ENCODE assay signal across 13 mouse cellular contexts in genomic region chr17:31727230-31727629, GRCm38 (mm10). TPM values are rescaled to one million over a fixed set of nuclear protein-coding genes. Genes with fewer than 3 reads are reported as not detected.
DNase-seq lines count a peak whose midpoint lies in the region; ATAC-seq and TF ChIP-seq lines count a peak whose summit lies in the region.
"Had no signal": no experiment of that assay in that cellular context is flagged by ENCODE, and none has a peak within 500 bp of the region (broad histone marks: within the 10 kb centered on the region; RNA-seq: fewer than 3 reads in every experiment).

No protein-coding gene starts in this region.

- no peaks in the 10 kb centered on the region for H3K9me3 ChIP-seq in heart, embryonic 13.5 days
- H3K9me3 ChIP-seq in liver, embryonic 12.5 days (replicated peaks), result no peaks in the 10 kb centered on the region

- peak overlapping the region; percentile 54 for H3K9ac ChIP-seq in heart, embryonic 13.5 days
- no peak overlapping the region for H3K9ac ChIP-seq in liver, embryonic 12.5 days

- TF ChIP-seq POLR2A in kidney, adult 2 months (IDR thresholded peaks at IDR 0.05; ENCODE audit: low read depth, low read length), result no peak

- no peak overlapping the region for H3K27ac ChIP-seq in kidney, adult 2 months (ENCODE audit: insufficient read depth, low read depth, low read length)
- no peak overlapping the region; the same call in 1 of the 2 replicates for H3K27ac ChIP-seq in heart, embryonic 13.5 days (replicated peaks)
- no peak overlapping the region for H3K27ac ChIP-seq in liver, embryonic 12.5 days
- H3K27ac ChIP-seq: macrophage had no signal

- peaks cover 18% of the 10 kb centered on the region for H3K4me1 ChIP-seq in kidney, adult 2 months (ENCODE audit: control insufficient read depth, insufficient read depth, low read length)
- peaks cover 74% of the 10 kb centered on the region for H3K4me1 ChIP-seq in heart, embryonic 13.5 days
- H3K4me1 ChIP-seq in liver, embryonic 12.5 days, result no peaks in the 10 kb centered on the region

- no peak for ATAC-seq in cerebellum, adult (ENCODE audit: insufficient number of reproducible peaks, low FRiP score, low TSS enrichment)
- ATAC-seq in heart, embryonic 13.5 days (ENCODE audit: extremely low read depth, insufficient number of reproducible peaks, low FRiP score, low TSS enrichment), result no peak
- no peak for ATAC-seq in liver, embryonic 12.5 days
- ATAC-seq: intestine, embryonic 16.5 days had no signal

- peak; percentile 22 for DNase-seq in cerebellum, adult 9-10 months
- DNase-seq in kidney, adult 2 months, result peak; percentile 80
- DNase-seq in kidney, postnatal 14 days, result no peak
- DNase-seq in ZHBTc4 (ENCODE audit: low read depth, low spot score), result peak; percentile 18
- DNase-seq in urinary bladder, adult 2 months (ENCODE audit: low spot score), result no peak
- DNase-seq: gastrocnemius, postnatal 10 days; left cerebral cortex, postnatal 4 days had no signal

- no peak for TF ChIP-seq CTCF in kidney, adult 2 months (conservative IDR thresholded peaks at IDR 0.05; ENCODE audit: insufficient read depth, insufficient read length, low read depth, low read length)

- H3K4me3 ChIP-seq in kidney, adult 2 months (ENCODE audit: insufficient read depth, low read depth, low read length), result no peak overlapping the region
- H3K4me3 ChIP-seq in heart, embryonic 13.5 days, result no peak overlapping the region
- H3K4me3 ChIP-seq in liver, embryonic 12.5 days, result no peak overlapping the region

- 26% methylated on average over 4 of the region's 4 CpGs for WGBS in kidney, adult 2 months
- 48% methylated on average over 4 of the region's 4 CpGs for WGBS in heart, embryonic 13.5 days
- 42% methylated on average over 4 of the region's 4 CpGs for WGBS in liver, embryonic 12.5 days (ENCODE audit: insufficient replicate concordance)

- H3K27me3 ChIP-seq in kidney, adult 2 months (replicated peaks; ENCODE audit: control insufficient read depth, insufficient read depth, low read length), result no peaks in the 10 kb centered on the region
- 0 out of 2 replicates have a peak, but pooled peaks cover 4% of the 10 kb centered on the region for H3K27me3 ChIP-seq in heart, embryonic 13.5 days (replicated peaks)
- H3K27me3 ChIP-seq in liver, embryonic 12.5 days (replicated peaks), result no peaks in the 10 kb centered on the region; the same call in none of the 2 replicates

- no peak overlapping the region for H3K4me2 ChIP-seq in heart, embryonic 13.5 days
- no peak overlapping the region for H3K4me2 ChIP-seq in liver, embryonic 12.5 days

- no peaks in the 10 kb centered on the region for H3K36me3 ChIP-seq in kidney, adult 2 months (ENCODE audit: control insufficient read depth, insufficient read depth, low read length)
- H3K36me3 ChIP-seq in heart, embryonic 13.5 days, result no peaks in the 10 kb centered on the region
- no peaks in the 10 kb centered on the region for H3K36me3 ChIP-seq in liver, embryonic 12.5 days

RNA-seq across cellular contexts. Expression of gene Cryaa, which starts 49.6 kb away (rescaled TPM):
- 0.86 and 0.99 TPM in 2 replicates for polyA plus RNA-seq in kidney, adult 2 months (2012; rRNA removed)
- not detected in 2 replicates for polyA plus RNA-seq in heart, embryonic 13.5 days (2015; fragmentation: Nextera tagmentation; extraction: Ambion mirVana)
- 0.16 TPM in 1 of 2 replicates, not detected in the other for polyA plus RNA-seq in liver, embryonic 12.5 days (2016; fragmentation: Nextera tagmentation; extraction: Ambion mirVana)
- polyA plus RNA-seq in urinary bladder, adult 2 months (2012; rRNA removed), result not detected in 2 replicates
- polyA plus RNA-seq: macrophage; neural tube, embryonic 11.5 days had no signal

Comparison
In these comparisons a context has a peak if more than half of its experiments do, and no peak if none do; other contexts are left out.
1. DNase-seq: peak in cerebellum, adult 9-10 months (single experiment), kidney, adult 2 months (single experiment) and ZHBTc4 (single experiment); none in kidney, postnatal 14 days (single experiment) and urinary bladder, adult 2 months (single experiment).